Mouse (Mus musculus) CD4-positive, CD25-positive, alpha-beta regulatory T cell, adult 4 months (primary cell): ENCODE data around the gene Fam57b. TPM values are rescaled to one million over a fixed set of nuclear protein-coding genes. Genes with fewer than 3 reads are reported as not detected.

Experiments
- ATAC-seq: one replicate; pipeline ENCODE4 v1.8.0; 2017
- polyA plus RNA-seq, 2 experiments: library from polyadenylated mRNA; unstranded; fragments of 100-300 nt; shearing (Covaris generic); gene quantifications; one replicate each; pipeline ENCODE4 v1.2.1; 2017

The Fam57b gene
- polyA plus RNA-seq, result not detected

DNA sequence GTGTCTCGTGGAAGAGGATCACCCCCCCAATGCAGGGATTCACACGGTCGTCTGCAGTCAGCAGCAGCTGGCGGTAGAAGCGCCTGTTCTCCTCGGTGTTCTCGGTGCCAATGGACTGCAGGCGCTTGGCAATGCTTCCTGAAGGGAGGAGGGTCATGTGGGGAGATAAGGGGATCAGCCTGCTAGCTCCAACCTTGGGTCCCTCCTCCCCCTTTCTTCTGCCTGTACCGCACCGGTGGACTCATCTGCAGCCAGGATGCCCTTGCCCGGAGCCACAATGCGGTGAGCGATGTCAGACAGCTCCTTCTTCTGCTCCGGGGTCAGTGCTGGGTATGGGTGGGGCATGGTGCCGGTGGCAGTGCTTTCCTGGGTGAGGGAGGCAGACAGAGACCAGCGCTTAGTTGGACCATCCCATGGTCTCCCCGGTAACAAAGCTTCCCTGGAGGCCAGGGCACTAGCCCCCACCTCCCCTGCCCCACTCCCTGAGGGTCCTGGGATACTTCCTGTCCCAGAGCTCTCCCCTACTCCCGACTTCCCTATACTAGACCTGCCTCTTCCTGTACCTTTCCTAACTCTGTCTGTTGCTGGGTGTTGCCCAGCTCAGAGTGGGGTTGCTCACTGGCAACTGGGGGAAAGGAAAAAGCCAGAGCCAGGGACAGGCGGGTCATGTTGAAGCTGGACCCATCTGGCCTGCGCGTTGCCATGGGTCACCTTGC is at the start of gene Fam57b:
Gene Fam57b, plus strand, starts transcription at position 258 of the 716 bp plus-strand sequence.
- ATAC-seq, result no peak

DNA sequence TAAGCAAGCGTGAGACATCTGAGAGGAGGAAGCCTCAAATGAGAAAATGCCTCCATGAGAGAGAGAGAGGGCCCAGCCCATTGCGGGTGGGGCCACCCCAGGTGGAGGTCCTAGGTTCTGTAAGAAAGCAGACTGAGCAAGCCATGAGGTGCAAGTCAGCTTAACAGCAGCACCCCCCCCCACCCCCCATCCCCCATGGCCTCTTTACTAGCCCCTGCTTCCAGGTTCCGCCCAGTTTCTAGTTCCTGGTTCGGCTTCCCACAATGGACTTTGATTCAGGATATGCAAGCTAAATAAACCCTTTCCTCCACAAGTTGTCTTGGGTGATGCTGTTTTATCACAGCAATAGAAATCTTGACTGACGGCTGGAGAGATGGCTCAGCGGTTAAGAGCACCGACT is 48.6 kb upstream of the Fam57b start:
- no peak for ATAC-seq

DNA sequence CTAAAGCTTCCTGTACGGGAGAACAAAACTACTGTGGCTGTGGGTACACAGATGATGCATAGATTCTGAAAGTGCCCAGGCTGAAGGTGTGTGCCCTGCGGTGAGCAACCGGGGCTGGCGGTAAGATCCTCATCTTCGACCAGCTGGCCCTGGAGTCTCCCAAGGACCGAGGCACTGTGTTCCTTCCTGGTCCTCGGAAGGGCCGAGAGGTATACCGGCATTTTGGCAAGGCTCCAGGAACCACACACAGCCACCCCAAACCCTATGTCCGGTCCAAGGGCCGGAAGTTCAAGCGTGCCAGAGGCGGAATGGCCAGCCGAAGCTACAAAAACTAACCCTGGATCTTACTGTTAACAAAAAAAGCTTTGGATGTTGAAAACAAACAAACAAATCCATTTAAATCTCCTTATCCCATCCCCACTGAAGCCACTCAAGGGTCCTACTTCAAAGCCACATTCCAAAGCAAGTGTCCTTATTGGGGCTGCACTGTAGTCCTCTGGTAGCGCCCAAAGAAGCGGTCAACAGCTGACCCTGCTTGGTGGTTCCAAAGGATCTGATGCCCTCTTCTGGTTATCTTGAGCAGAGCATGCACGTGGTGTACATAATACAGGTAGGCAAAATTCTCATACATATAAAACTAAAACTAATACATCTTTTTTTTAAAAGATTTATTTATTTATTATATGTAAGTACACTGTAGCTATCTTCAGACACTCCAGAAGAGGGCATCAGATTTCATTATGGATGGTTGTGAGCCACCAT is 47.7 kb upstream of the Fam57b start:
- no peak for ATAC-seq

DNA sequence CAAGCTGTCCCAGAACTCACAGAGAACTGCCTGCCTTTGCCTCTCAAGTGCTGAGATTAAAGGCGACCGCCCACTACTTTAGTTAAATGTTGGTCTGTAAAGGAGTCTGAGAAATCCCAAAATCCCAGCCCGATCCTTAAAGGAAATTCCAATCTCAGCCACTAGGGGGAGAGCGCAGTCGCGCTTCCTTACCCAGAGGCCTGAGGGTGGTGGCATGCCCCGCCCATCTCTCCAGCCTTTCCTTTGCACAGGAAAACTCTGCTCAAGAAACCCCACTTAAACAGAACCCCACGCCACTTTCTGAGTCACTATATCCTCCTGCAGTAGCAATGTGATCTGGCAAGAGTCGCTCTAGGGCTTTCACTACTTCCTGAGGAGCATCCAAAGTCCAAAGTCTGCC is 42.6 kb upstream of the Fam57b start:
- ATAC-seq, result peak; percentile 61

DNA sequence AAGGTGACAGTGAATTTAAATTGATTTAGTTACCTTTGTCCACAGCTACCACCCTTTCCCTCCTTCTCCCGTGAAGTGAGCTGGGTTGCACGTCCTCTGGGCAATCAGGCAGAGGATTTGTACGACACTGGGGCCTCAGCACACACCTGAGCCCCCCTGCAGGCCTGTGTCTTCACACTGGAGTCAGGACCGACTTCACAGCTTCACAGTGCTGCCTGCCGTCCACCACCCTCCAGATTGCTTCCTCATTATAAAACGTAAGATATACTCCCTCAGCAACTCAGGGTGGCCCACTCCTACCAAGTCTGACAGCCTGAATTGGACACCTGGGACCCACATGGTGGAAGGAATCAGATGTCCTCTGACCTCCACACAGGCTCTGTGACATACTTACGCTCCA is 38.9 kb upstream of the Fam57b start:
- no peak for ATAC-seq

DNA sequence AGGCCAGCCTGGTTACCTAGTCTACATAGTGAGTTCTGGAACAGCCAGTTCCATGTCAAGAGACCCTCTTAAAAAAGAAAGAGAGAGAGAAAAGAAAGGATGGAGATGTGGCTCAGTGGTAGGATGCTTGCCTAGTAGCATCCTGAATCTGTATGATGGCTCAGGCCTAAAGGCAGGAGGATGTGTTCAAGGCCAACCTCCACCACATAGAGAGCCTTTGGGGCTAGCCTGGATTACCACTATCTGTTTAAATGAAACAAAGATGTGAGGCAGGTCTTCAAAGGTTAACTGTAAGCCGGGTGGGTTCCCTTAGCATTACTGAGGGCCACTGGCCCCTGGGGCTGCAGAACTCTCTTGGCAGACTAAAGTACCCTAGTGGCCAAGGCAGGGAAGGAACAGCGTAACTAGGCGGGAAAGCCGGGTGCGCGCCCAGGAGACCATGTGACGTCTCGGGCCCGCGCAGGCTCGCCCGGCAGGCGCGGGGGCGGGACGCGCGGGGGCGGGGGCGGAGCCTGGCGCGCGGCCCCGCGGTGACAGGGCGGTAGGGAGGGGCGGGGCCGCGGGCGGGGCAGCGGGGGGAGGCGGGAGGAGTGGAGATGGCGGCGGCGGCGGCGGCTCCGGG is 38.3 kb upstream of the Fam57b start, which contains the start of gene Mapk3:
Gene Mapk3, plus strand, starts transcription at position 552 of the 622 bp plus-strand sequence.
- ATAC-seq, result peak; percentile 93

DNA sequence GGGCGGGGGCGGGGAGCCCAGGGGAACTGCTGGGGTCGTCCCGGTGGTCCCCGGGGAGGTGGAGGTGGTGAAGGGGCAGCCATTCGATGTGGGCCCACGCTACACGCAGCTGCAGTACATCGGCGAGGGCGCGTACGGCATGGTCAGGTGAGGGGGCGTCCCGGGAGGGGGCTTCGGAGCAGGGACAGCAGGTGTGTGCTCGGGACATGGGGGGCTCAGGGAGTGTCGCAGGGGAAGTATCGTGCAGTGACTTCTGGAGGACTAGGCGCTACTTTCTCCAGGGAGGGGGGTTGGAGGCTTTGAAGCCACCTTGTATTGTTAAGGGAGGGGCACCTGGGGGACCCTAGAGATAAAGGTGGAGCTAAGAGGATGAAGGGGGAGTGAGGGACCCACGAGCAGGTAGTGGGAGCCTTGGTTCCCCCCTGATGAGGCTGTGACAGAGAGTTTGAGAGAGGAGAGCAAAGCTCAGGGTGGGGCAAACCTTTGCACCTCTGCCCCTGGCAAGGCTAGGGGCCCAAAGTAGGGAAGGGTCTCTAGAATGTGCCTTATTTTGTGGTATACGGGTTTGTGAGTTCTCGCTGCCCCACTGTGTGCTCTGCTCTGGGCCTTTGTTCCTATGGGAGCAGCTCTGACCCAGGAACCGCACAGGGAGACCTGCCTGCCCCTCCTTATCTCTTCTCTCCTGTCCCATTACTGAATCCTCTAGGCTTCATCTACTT is 37.6 kb upstream of the Fam57b start:
- ATAC-seq, result no peak

DNA sequence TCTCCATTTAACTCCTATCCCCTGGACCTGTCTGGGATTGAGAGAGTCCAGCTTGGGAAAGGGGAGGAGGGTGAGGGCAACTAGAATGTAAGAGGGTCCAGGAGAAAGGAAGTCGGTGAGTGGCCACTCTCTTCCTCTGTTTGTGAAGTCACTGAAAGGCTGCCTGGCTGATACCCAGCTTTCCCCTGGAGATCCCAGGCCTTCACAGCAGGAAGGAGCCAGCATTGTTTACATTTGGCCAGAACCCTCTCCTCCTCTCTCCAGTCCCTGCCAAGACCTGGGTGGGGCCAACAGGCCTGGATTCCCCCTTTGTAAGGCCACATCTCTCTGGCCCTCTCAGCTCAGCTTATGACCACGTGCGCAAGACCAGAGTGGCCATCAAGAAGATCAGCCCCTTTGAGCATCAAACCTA is 37.1 kb upstream of the Fam57b start:
- no peak for ATAC-seq

DNA sequence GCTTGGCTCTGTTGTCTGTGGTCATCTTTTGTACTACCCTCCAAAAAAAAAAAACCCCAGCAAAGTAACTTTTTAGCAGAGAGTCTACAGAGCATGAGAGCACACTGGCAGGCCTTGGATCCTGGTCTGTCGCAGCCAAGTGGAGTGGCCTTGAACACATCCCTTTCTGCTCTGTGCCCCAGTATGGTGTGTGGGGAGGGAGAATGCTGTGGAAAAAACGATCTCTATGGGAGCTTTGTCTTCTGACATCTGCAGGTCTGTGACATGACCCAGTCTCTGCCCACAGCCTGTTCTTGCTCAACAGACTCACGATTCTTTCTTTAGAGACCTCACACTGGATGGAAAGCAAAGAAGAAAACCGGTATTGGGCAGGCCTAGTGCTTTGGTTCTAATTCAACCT is 36.5 kb upstream of the Fam57b start:
- no peak for ATAC-seq

DNA sequence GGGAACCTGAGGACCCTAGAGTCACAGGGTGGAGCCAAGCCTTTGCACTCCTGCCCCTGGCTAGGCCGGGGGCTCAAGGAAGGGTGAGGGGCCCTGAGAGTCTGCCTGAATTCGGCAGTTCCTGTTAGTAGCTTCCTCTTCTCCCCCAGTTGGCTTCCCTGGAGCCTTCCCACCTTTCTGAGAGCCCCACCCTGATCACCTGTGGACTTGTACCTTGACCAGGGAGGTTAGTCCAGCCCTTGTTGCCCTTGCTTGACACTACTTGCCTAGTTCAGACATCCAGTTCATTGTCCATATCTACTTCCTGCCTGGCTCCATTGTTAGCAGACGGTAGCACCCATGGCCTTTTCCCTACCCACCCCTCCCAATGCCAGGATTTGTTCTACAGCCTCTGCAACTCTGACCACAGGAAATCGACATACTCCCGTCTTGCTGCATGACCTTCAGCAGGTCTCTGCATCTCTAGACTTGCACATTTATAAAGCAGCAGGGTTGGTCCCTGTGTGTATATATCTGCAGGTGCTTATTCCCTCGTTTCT is 35.9 kb upstream of the Fam57b start:
- ATAC-seq, result no peak

DNA sequence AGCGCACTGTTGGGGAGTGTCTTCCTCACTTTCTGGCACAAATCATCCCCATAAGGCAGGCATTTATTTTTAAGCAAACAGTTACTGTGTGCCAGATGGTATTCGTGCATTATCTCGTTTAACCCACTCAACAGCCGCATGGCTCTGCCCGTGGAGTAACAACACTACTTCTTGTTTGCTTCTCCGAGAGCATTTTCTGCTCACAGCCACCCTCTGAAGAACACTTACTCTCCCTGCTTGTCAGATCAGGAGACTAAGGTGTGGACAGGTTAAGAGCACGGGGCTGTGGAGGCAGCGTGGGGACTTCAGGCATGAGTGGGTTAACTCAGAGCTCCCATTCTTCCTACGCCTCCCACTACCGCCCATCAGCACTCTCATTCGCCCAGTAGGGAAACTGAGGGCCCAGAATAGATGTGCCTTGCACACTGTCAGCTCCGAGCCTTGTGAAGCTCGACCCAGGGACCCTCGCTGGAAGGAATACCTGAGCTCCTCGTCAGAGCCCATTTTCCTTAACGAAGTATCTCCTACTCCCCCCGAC is 34.9 kb upstream of the Fam57b start:
- no peak for ATAC-seq

DNA sequence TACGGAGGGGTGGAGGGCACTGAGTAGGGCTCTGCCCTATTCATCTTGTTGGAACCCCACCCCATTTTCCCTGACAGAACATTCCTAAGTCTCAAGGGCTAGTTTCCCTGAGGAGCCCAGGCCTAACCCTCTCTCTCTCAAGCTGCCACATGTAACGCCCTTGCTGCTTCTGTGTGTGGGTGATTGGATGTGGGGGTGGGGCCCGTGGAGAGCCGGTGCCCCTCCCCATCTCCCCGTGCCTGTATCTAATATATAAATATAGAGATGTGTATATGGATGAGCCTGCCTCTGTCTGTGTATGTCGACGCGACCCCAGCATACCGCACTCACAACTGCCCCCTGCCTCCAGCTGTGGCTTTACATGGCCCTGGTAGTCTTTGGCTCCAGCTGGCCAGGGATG is 31.9 kb upstream of the Fam57b start:
- ATAC-seq, result no peak

DNA sequence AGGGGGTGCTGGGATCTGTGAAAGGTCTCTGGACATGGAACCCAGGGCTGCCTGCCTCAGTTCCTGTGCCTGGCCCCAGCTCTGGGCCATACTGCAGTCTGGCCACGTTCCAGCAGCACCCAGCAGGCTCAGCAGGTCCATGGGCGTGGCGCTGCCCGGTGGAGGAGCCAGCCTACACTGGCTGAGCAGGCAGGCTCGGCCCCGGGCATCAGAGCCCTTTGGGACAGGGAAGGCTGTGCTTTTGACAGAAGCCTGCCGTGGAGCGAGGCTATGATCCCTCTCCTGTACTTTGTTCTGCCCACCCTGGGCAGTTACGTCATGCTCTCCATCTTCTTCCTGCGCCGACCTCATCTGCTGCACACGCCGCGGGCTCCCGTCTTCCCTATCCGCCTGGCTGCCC is 31.3 kb upstream of the Fam57b start, which contains the start of gene Gdpd3:
Gene Gdpd3, plus strand, starts transcription at position 134 of the 400 bp plus-strand sequence.
- no peak for ATAC-seq

DNA sequence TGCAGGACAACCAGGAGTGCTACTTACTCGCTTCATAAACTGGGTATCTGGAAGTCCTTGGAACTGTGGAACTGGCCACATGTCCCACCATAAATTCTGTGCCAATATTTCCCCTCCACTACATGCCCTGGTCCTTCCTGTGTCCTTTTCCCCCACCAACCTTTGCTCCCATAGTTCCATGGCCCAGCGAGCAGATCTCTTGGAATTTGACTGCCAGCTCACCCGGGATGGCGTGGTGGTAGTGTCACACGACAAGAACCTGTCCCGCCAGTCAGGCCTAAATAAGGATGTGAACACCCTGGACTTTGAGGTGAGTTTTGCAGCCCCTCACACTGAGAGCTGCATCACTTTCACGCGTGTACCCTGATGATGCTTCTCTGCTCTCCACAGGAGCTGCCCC is 30.5 kb upstream of the Fam57b start:
- no peak for ATAC-seq

DNA sequence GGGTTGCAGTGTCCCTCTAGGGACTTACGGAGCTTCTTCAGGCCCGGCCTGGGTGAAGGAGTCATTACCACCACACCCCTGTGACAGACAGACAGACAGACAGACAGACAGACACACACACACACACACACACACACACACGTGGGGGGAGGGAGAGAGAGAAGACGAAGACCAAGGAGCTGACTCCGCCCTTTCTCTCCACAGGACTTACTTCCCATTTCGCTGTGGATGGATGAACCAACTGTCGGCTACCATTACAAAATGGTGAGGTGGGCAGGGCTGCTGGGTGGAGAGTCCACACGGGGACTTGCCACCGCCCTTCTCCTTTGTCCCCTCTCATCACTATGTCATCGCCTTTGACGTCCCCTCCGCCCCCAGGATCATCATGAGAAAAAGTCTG is 26.7 kb upstream of the Fam57b start:
- ATAC-seq, result no peak

DNA sequence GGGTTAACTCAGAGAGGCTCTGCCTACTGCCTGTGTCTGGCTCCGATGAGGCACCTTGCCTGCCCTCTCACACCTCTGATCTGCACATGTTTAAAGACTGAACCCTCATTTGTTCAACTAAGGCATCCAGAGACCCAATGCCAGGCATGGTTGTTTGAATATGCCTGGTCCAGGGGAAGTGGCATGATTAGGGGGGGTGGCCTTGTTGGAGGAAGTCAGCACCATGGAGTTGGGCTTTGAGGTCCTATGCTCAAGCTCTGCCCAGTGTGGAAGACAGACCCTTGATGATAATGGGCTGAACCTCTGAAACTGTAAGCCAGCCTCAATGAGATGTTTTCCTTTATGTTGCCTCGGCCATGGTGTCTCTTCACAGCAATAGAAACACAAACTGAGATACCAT is 24.1 kb upstream of the Fam57b start:
- no peak for ATAC-seq

DNA sequence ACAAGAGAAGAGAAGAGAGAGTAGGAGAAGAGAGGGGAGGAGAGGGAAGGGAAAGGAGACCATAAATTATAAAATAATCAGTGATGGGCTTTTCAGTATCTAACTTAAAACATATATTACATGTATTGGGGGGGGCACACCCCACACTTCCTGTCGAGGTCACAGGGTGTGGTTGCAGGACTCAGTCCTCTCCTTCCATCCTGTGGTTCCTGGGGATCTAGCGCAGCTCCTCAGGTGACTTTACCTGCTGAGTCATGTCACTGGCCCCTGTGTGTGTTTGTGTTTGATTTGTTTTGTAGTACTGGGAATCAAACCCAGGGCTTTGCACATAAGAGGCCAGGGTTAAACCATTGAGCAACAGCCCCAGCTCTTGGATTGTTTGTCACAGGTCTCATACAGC is 23.0 kb upstream of the Fam57b start:
- peak; percentile 32 for ATAC-seq

DNA sequence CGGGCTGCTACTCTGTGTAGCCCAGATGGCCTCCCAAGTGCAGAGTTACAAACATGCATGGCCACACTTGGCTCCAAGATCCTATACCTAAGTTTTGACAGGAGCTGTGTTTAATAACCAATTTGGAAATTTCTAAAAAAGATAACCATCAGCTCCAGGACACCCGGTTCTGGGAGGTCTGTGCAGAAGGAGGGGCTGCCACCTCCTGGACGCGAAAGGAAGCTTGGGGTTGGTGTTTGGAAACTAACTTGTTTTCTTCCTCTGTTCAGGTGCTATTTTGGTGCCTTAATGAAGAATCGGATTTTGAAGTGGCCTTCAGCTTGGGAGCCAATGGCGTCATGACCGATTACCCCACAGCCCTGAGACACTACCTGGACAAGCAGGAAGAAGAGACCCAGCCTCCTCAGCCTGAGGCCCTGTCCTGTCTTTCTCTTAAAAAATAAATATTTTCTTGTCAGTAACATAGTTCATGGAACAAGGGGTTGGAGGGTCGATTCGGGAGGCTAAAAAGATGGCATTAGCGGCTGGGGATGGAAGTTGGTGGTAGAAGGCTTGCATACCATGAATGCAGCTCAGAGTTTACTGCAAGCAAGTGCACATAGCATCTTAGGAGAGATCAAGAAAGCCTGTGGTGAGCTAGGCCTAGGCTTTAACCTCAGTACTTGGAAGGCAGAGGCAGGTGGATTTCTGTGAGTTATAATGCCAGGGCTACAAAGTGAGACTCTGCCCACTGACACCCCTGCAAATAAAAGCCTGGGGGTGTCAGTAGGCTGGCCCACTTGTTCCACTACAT is 22.1 kb upstream of the Fam57b start:
- no peak for ATAC-seq

DNA sequence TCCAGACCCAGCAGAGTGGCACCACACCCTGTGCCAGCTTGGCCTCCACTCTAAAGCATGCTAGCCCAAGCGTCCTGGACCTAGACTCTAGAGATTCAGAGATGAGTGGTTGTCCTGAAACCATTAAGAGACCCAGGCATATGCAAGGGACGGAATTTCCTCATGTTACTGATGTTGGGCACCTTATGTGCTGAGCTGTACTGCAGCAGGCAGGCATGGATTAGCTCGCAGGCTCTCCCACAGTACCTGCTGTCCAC is 21.6 kb upstream of the Fam57b start:
- no peak for ATAC-seq

DNA sequence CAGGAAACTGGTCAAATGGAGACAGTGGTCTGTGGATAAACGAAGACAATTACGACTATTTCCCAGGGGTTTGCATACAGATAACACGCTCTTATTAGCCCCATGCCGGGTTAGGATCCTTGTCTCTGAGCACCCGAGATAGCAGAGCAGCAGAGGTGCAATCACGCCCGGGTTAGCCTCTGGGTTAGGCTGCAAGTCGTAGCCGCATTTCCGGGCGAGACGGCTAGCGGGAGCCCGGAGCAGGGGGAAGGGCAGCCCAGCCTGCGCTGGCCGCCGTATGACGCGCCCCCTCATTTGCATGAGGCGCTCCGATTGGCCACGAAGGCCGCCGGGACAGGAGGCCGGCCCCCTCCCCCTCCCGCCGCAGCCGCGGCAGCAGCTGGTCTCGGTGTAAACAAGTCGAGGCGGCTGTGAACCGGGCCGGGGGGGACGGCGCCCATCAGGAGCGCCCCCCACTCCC is 20.8 kb upstream of the Fam57b start, which contains the start of gene Ypel3:
Gene Ypel3, plus strand, starts transcription at position 358 of the 460 bp plus-strand sequence.
- peak; percentile 89 for ATAC-seq

DNA sequence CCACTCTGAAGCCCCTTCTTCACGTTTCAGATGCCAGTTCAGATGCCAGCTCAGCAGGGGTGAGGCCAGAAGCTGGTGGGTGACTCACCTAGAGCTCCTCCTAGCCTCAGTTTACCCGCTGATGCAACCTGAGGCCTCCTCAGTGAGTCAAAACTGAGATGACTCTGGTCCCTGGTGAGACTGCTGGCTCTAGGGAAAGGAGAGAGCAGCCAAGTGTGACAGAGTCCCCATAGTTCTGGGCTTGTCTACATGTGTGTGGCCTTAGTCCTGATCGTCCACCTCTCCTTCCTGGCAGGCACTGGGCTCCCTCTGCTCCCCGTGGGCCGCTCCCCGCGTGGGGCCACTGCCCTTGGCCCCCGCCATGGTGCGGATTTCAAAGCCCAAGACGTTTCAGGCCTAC is 20.0 kb upstream of the Fam57b start:
- no peak for ATAC-seq

DNA sequence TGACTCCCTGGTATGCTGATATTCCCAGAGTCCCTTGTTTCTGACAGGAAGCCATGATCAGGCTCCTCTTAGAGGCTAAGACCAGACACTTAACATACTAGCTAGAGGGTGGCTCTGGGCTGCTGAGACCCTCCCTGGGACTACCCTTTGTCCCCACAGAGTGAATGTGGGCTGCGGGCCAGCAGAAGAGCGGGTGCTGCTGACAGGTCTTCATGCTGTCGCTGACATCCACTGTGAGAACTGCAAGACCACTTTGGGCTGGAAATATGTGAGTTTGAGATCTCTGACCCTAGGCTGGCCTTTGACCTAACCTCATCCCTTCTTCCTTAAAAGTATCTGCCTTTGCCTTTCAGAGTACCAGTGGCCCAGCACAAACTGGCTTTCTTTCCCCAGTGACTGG is 19.3 kb upstream of the Fam57b start:
- no peak for ATAC-seq
